Mouse (Mus musculus) neural tube, embryonic 13.5 days (tissue): ENCODE data around the gene Tiparp. TPM values are rescaled to one million over a fixed set of nuclear protein-coding genes. Genes with fewer than 3 reads are reported as not detected.
A peak's percentile ranks its signal among the peaks of the same experiment; 100 is the strongest.

Experiments used
- ATAC-seq: fragments of 200-750 bp; cut with Nextera tagmentation; 2 replicates; pipeline ENCODE4 v1.8.0; 2017; ENCODE audit warnings: low read depth, mild to moderate bottlenecking, moderate TSS enrichment, moderate library complexity
- H3K27ac ChIP-seq: fragments of 300-500 bp; sonication (generic); replicated peaks from 2 replicates; pipeline ENCODE4 v1.5.1; 2015; ENCODE audit warnings: moderate library complexity, mild to moderate bottlenecking, inconsistent platforms
- H3K27me3 ChIP-seq: fragments of 300-500 bp; sonication (generic); 2 replicates; pipeline ENCODE4 v1.6.1; 2015; ENCODE audit warnings: mild to moderate bottlenecking, inconsistent platforms
- H3K36me3 ChIP-seq: fragments of 300-500 bp; sonication (generic); 2 replicates; pipeline ENCODE4 v1.6.1; 2015; ENCODE audit warnings: mild to moderate bottlenecking, inconsistent platforms
- H3K4me1 ChIP-seq: fragments of 300-500 bp; sonication (generic); replicated peaks from 2 replicates; pipeline ENCODE4 v1.6.1; 2015; ENCODE audit warnings: inconsistent platforms
- H3K4me2 ChIP-seq: fragments of 300-500 bp; sonication (generic); 2 replicates; pipeline ENCODE4 v1.6.1; 2015; ENCODE audit warnings: inconsistent platforms, mild to moderate bottlenecking, moderate library complexity
- H3K4me3 ChIP-seq: fragments of 300-500 bp; sonication (generic); 2 replicates; pipeline ENCODE4 v1.5.1; 2015; ENCODE audit warnings: mild to moderate bottlenecking, inconsistent platforms
- H3K9ac ChIP-seq: fragments of 300-500 bp; sonication (generic); 2 replicates; pipeline ENCODE4 v1.6.1; 2015; ENCODE audit warnings: moderate library complexity, mild to moderate bottlenecking, inconsistent platforms
- H3K9me3 ChIP-seq: fragments of 300-500 bp; sonication (generic); 2 replicates; pipeline ENCODE4 v1.6.1; 2016; ENCODE audit warnings: inconsistent platforms
- whole genome bisulfite sequencing: fragments of 180-500 bp; shearing (Covaris S2); methylation state at CpG from one replicate; pipeline ENCODE4 v1.1.7; 2015; 5-methylcytosine and 5-hydroxymethylcytosine counted together
- polyA plus RNA-seq: library from polyadenylated mRNA; unstranded; fragments of >200 nt; fragmentation: Nextera tagmentation; extraction: Ambion mirVana; gene quantifications from 2 replicates; pipeline ENCODE4 v1.2.1, GENCODE M21; 2015

Tiparp gene
- polyA plus RNA-seq, 1 experiment from 2014 or later = 34.1 TPM

- H3K36me3 ChIP-seq = peaks cover 10% of the 10 kb centered on the region; the same call in 1 of the 2 replicates
- 22% methylated on average over 3 of the region's 3 CpGs for WGBS
- no peak overlapping the region for H3K27ac ChIP-seq
- H3K4me1 ChIP-seq = peaks cover 41% of the 10 kb centered on the region
- H3K9ac ChIP-seq = no peak overlapping the region
- no peaks in the 10 kb centered on the region for H3K9me3 ChIP-seq
- no peak overlapping the region for H3K4me3 ChIP-seq
- no peaks in the 10 kb centered on the region for H3K27me3 ChIP-seq
- ATAC-seq = no peak
- H3K4me2 ChIP-seq = peak overlapping the region; percentile 16; the same call in 1 of the 2 replicates
These were observed 5.4 kb downstream of the Tiparp start for GRCm38 (mm10) chr3:65533598-65533997.

- no peak overlapping the region for H3K4me3 ChIP-seq
- peaks cover 10% of the 10 kb centered on the region; the same call in 1 of the 2 replicates for H3K36me3 ChIP-seq
- H3K27ac ChIP-seq = no peak overlapping the region
- no peak overlapping the region for H3K9ac ChIP-seq
- WGBS = 53% methylated on average over 2 of the region's 2 CpGs
- H3K27me3 ChIP-seq = no peaks in the 10 kb centered on the region
- peaks cover 41% of the 10 kb centered on the region for H3K4me1 ChIP-seq
- ATAC-seq = no peak
- H3K4me2 ChIP-seq = peak overlapping the region; percentile 5; the same call in 1 of the 2 replicates
- H3K9me3 ChIP-seq = no peaks in the 10 kb centered on the region
These were observed 6.3 kb downstream of the Tiparp start for GRCm38 (mm10) chr3:65534488-65534887.

- H3K4me2 ChIP-seq = no peak overlapping the region
- H3K4me3 ChIP-seq = no peak overlapping the region
These were observed 7.0 kb downstream of the Tiparp start for GRCm38 (mm10) chr3:65535087-65535761.

DNA sequence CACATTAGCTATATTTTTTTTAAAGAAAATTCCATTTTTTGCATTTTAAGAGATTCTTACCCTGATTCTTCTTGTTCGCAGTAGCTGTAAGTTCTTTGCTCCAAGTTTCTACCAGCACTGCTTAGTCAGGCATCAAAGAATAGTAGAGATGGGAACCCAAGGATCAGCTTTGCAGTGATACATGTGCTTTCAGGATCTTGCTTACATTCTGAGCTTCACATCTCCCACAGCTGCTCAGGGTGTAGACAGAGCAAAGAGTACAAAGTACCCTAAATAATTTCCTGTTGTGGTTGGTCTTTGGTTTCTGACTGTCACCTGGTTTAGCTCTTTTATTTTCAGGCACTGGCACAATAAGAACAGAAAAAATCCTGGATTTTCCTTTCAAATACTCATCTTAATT is 9.1 kb downstream of the Tiparp start:
- Histone ChIP-seq H3K4me2 (no peak overlapping the region), H3K9me3 (no peaks in the 10 kb centered on the region), H3K9ac (no peak overlapping the region), H3K27ac (no peak overlapping the region), H3K4me3 (no peak overlapping the region), H3K27me3 (no peaks in the 10 kb centered on the region), H3K36me3 (peaks cover 3% of the 10 kb centered on the region; the same call in 1 of the 2 replicates), H3K4me1 (peaks cover 27% of the 10 kb centered on the region)
- ATAC-seq = no peak
- 88% methylated on average over 1 of the region's 1 CpGs for WGBS

More at GRCm38 (mm10) chr3:65535087-65535761, 7.0 kb downstream of the Tiparp start:
- Histone ChIP-seq H3K4me1 (peaks cover 36% of the 10 kb centered on the region), H3K9me3 (no peaks in the 10 kb centered on the region), H3K36me3 (peaks cover 10% of the 10 kb centered on the region; the same call in 1 of the 2 replicates), H3K27ac (no peak overlapping the region), H3K9ac (no peak overlapping the region), H3K27me3 (no peaks in the 10 kb centered on the region)
- no peak for ATAC-seq

DNA sequence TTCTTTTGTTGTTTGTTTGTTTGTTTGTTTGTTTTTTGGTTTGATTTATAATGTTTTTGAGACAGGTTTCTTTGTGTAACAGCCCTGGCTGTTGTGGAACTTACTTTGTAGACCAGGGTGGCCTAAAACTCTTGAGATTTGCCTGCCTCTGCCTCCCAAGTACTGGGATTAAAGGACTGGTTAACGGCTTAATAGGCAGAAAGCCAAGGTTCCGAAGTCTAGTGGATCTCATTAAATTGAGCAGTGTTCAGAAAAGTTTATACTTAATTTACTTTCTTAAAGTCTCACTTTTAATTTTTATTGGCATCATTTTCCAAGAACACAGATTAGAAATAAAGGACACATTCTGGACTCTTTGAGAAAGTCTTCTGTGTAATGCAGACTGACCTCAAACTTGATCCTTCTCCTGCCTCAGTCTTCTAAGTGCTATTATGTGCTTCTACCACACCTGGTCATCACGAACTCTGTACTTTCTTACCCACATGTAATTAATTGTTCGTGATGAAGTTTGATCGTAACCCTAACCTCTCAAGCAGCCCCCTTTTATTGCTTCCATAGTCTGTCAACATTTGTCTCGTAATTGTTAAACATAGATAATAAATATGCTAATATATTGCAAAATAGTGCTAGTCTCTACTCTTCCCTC is 12.8 kb downstream of the Tiparp start:
- ATAC-seq = no peak
- no peak overlapping the region for H3K4me2 ChIP-seq
- no peak overlapping the region for H3K9ac ChIP-seq
- H3K27ac ChIP-seq = no peak overlapping the region
- no peaks in the 10 kb centered on the region for H3K9me3 ChIP-seq
- no peaks in the 10 kb centered on the region for H3K36me3 ChIP-seq
- no peaks in the 10 kb centered on the region for H3K27me3 ChIP-seq
- no peak overlapping the region for H3K4me3 ChIP-seq
- peaks cover 7% of the 10 kb centered on the region for H3K4me1 ChIP-seq
- 83% methylated on average over 6 of the region's 6 CpGs for WGBS

DNA sequence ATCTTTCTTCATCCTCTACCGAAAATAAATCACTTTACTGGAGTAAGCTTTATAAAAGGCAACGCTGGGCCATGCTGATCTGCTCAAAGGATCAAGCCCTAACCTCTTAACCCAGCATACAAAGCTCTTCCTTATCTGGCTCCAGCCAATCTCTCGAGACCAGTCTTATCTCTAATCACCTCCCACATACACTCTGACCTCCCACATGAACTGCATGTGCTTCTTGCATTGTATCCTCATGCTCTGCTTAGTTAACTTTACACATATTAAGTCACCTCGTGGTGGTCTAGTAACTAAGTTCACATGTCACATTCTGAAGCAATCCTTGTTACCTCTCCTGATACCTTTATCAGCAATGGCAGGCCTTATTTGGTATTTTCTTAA is 13.3 kb downstream of the Tiparp start:
- H3K9me3 ChIP-seq = no peaks in the 10 kb centered on the region
- no peak overlapping the region for H3K4me3 ChIP-seq
- H3K4me2 ChIP-seq = no peak overlapping the region
- ATAC-seq = no peak
- 63% methylated on average over 4 of the region's 4 CpGs for WGBS
- H3K4me1 ChIP-seq = peaks cover 5% of the 10 kb centered on the region
- no peaks in the 10 kb centered on the region for H3K27me3 ChIP-seq
- H3K36me3 ChIP-seq = no peaks in the 10 kb centered on the region
- no peak overlapping the region for H3K9ac ChIP-seq
- no peak overlapping the region for H3K27ac ChIP-seq

GRCm38 (mm10) chr3:65549785-65550184 is 21.6 kb downstream of the Tiparp start:
- WGBS = 75% methylated on average over 6 of the region's 6 CpGs
- Histone ChIP-seq H3K4me3 (no peak overlapping the region), H3K27ac (no peak overlapping the region), H3K27me3 (no peaks in the 10 kb centered on the region), H3K36me3 (peaks cover 17% of the 10 kb centered on the region), H3K4me2 (no peak overlapping the region), H3K9me3 (no peaks in the 10 kb centered on the region), H3K4me1 (no peaks in the 10 kb centered on the region; the same call in 1 of the 2 replicates), H3K9ac (no peak overlapping the region)
- no peak for ATAC-seq

GRCm38 (mm10) chr3:65551065-65551464 is 22.9 kb downstream of the Tiparp start:
- WGBS = 73% methylated on average over 5 of the region's 5 CpGs
- Histone ChIP-seq H3K27ac (no peak overlapping the region), H3K9ac (no peak overlapping the region), H3K9me3 (no peaks in the 10 kb centered on the region), H3K4me2 (no peak overlapping the region), H3K36me3 (peaks cover 17% of the 10 kb centered on the region), H3K27me3 (no peaks in the 10 kb centered on the region), H3K4me3 (no peak overlapping the region), H3K4me1 (no peaks in the 10 kb centered on the region; the same call in 1 of the 2 replicates)
- ATAC-seq = no peak

DNA sequence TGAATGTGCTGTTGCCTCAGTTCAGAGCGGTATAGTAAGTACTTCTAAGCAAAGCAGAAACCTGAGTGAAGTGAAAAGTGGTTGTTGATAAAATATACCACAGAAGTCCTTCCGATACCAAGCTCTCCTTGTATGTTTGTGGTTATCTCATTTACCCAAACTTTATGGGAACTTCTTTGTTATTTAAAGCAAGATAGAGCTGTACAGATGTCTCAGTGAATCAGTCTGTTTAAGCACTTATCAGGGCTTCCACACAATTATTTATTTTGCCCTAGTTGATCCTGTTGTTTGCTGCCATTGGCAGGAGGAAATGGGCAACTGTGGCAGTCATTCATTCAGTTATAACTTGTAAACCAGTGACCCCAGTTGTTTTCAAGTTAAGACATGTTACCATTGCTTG is 26.4 kb downstream of the Tiparp start:
- WGBS = 94% methylated on average over 2 of the region's 2 CpGs

GRCm38 (mm10) chr3:65558679-65559078 is 30.5 kb downstream of the Tiparp start:
- Histone ChIP-seq H3K27me3 (no peaks in the 10 kb centered on the region), H3K9ac (no peak overlapping the region), H3K9me3 (no peaks in the 10 kb centered on the region), H3K27ac (no peak overlapping the region), H3K4me3 (no peak overlapping the region), H3K4me1 (peaks cover 7% of the 10 kb centered on the region; the same call in 1 of the 2 replicates), H3K4me2 (no peak overlapping the region), H3K36me3 (peaks cover 11% of the 10 kb centered on the region; the same call in 1 of the 2 replicates)
- no peak for ATAC-seq
- WGBS = 81% methylated on average over 4 of the region's 4 CpGs

More for the DNA sequence above, 26.4 kb downstream of the Tiparp start:
- H3K4me2 ChIP-seq = no peak overlapping the region
- H3K27me3 ChIP-seq = no peaks in the 10 kb centered on the region
- no peak for ATAC-seq
- no peaks in the 10 kb centered on the region for H3K9me3 ChIP-seq
- H3K36me3 ChIP-seq = peaks cover 17% of the 10 kb centered on the region
- no peak overlapping the region for H3K27ac ChIP-seq
- H3K4me1 ChIP-seq = peaks cover 5% of the 10 kb centered on the region
- no peak overlapping the region for H3K4me3 ChIP-seq
- no peak overlapping the region for H3K9ac ChIP-seq

- no peaks in the 10 kb centered on the region for H3K9me3 ChIP-seq
- no peak overlapping the region for H3K4me2 ChIP-seq
- no peaks in the 10 kb centered on the region for H3K36me3 ChIP-seq
- no peak for ATAC-seq
- H3K9ac ChIP-seq = no peak overlapping the region
- H3K4me3 ChIP-seq = no peak overlapping the region
- H3K27ac ChIP-seq = no peak overlapping the region
- 76% methylated on average over 9 of the region's 9 CpGs for WGBS
- no peaks in the 10 kb centered on the region for H3K27me3 ChIP-seq
- peaks cover 13% of the 10 kb centered on the region; the same call in 1 of the 2 replicates for H3K4me1 ChIP-seq
These were observed 34.0 kb downstream of the Tiparp start for GRCm38 (mm10) chr3:65562212-65562611.

DNA sequence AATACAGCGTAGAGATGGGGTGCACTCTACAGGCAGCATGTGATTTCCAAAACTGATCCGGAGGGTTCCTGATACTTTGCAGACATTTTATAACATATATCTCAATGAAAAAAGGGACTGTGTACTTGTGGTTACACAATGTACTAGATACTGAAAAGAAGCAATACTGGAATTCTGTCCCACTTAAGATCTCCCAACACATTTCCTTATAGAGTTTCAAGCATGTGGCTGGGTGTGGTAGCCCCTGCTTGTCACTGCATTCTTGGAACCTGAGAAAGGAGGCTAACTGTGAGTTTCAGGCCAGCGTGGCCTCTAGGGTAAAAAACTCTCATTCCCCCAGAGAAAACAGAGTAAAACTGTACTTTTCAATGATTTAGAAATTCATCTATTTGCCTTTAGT is 34.5 kb downstream of the Tiparp start:
- no peak for ATAC-seq
- Histone ChIP-seq H3K9me3 (no peaks in the 10 kb centered on the region), H3K27me3 (no peaks in the 10 kb centered on the region), H3K4me2 (no peak overlapping the region), H3K27ac (no peak overlapping the region), H3K9ac (no peak overlapping the region), H3K4me3 (no peak overlapping the region), H3K4me1 (peaks cover 13% of the 10 kb centered on the region; the same call in 1 of the 2 replicates), H3K36me3 (no peaks in the 10 kb centered on the region)
- WGBS = 92% methylated on average over 3 of the region's 3 CpGs
